Mouse (Mus musculus) heart, postnatal 0 days (tissue): ENCODE measurements around the gene Gja3.

Source experiments
- CTCF ChIP-seq: IDR thresholded peaks from 2 replicates; pipeline ENCODE4 v1.5.1; 2016; ENCODE audit warnings: antibody characterized with exemption, control low read depth, low read depth
- EP300 ChIP-seq: IDR thresholded peaks from 2 replicates; pipeline ENCODE4 v1.6.1; 2016; ENCODE audit warnings: antibody characterized with exemption, low read depth

DNA sequence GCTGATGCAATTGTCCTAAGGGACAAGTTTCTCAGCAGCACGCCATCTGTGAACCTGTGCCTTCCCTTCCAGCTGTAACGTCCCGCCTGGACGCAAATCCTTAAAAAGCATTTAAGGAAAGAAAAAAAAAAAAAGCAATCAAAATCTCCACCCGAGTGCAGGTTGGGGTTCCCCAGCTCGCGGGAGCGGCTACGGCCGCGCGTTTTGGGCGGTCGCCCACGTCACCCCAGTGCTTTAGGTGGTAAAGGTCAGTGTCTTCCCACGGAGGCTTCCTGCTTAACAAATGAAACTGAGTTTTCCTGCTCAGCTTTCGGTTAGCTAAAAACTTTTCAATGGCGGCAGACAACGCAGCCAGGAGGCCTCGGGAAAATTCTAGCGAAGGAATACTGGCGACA, 45.8 kb upstream of the Gja3 start:
- no peak for TF ChIP-seq EP300
- no peak for TF ChIP-seq CTCF
